Comparison of ENCODE assay signal across 9 mouse cellular contexts in genomic region chr9:44496803-44497461, GRCm38 (mm10). TPM values are rescaled to one million over a fixed set of nuclear protein-coding genes. Genes with fewer than 3 reads are reported as not detected.
DNase-seq lines count a peak whose midpoint lies in the region; ATAC-seq lines count a peak whose summit lies in the region.
"Had no signal": no experiment of that assay in that cellular context is flagged by ENCODE, and none has a peak within 500 bp of the region (broad histone marks: within the 10 kb centered on the region; RNA-seq: fewer than 3 reads in every experiment).

No protein-coding gene starts in this region.

- H3K4me1 ChIP-seq in brown adipose tissue, adult 24 weeks (ENCODE audit: control insufficient read depth, insufficient read depth, insufficient read length, low read length): peaks cover 45% of the 10 kb centered on the region
- H3K4me1 ChIP-seq in limb, embryonic 12.5 days (replicated peaks): peaks cover 96% of the 10 kb centered on the region

- 0 out of 2 replicates have a peak overlapping the region, but pooled peaks have one; percentile 2 for H3K27ac ChIP-seq in brown adipose tissue, adult 24 weeks (replicated peaks; ENCODE audit: low read depth, low read length)
- H3K27ac ChIP-seq in limb, embryonic 12.5 days: peak overlapping the region; percentile 98

- peak overlapping the region; percentile 40 for H3K9ac ChIP-seq in limb, embryonic 12.5 days (replicated peaks)

- WGBS in limb, embryonic 12.5 days: 50% methylated on average over 12 of the region's 12 CpGs

- H3K27me3 ChIP-seq in limb, embryonic 12.5 days: no peaks in the 10 kb centered on the region
- H3K27me3 ChIP-seq: forebrain, embryonic 15.5 days had no signal

- H3K9me3 ChIP-seq in limb, embryonic 12.5 days: no peaks in the 10 kb centered on the region
- H3K9me3 ChIP-seq: forebrain, embryonic 15.5 days had no signal

- peak; percentile 39 for DNase-seq in cerebellum, adult 11-12 months
- DNase-seq in cerebellum, adult 9-10 months: no peak
- peak; percentile 15 to 25 for DNase-seq in kidney, postnatal 4 days
- no peak for DNase-seq in kidney, postnatal 36 days
- DNase-seq in frontal cortex, postnatal 14 days (ENCODE audit: low spot score in 2 of 2): no peak
- no peak for DNase-seq in ovary, postnatal 14 days (ENCODE audit: low spot score)

- peaks cover 23% of the 10 kb centered on the region for H3K36me3 ChIP-seq in limb, embryonic 12.5 days

- H3K4me2 ChIP-seq in limb, embryonic 12.5 days: peak overlapping the region; percentile 4

- no peak for ATAC-seq in limb, embryonic 12.5 days (ENCODE audit: insufficient number of reproducible peaks, insufficient read depth, low FRiP score, low TSS enrichment, low read depth)
- ATAC-seq: forebrain, embryonic 15.5 days had no signal

- H3K4me3 ChIP-seq in brown adipose tissue, adult 24 weeks (ENCODE audit: insufficient read depth, low read depth, low read length): no peak overlapping the region
- H3K4me3 ChIP-seq in limb, embryonic 12.5 days (replicated peaks): no peak overlapping the region
- H3K4me3 ChIP-seq: forebrain, embryonic 15.5 days had no signal

RNA-seq across cellular contexts. Expression of gene Bcl9l, which starts 14.3 kb away (rescaled TPM):
- polyA plus RNA-seq in brown adipose tissue, adult 24 weeks (2012; ENCODE audit: insufficient read depth, insufficient read length, missing spikeins): 19.2 and 24.4 TPM in 2 replicates
- polyA plus RNA-seq in limb, embryonic 12.5 days (2016; fragmentation: Nextera tagmentation; extraction: Ambion mirVana): 14.3 and 17.3 TPM in 2 replicates

RNA-seq across cellular contexts. Expression of gene Upk2, which starts 42.2 kb away (rescaled TPM):
- polyA plus RNA-seq in brown adipose tissue, adult 24 weeks (2012; ENCODE audit: insufficient read depth, insufficient read length, missing spikeins): not detected in 2 replicates
- 0.31 and 0.65 TPM in 2 replicates for polyA plus RNA-seq in limb, embryonic 12.5 days (2016; fragmentation: Nextera tagmentation; extraction: Ambion mirVana)
- polyA plus RNA-seq: forebrain, embryonic 15.5 days had no signal

RNA-seq across cellular contexts. Expression of gene Foxr1, which starts 56.0 kb away (rescaled TPM):
- polyA plus RNA-seq in brown adipose tissue, adult 24 weeks (2012; ENCODE audit: insufficient read depth, insufficient read length, missing spikeins): not detected in 2 replicates
- polyA plus RNA-seq in limb, embryonic 12.5 days (2016; fragmentation: Nextera tagmentation; extraction: Ambion mirVana): 0.18 TPM in 1 of 2 replicates, not detected in the other
- polyA plus RNA-seq: forebrain, embryonic 15.5 days had no signal

Comparison
In these comparisons a context has a peak if more than half of its experiments do, and no peak if none do; other contexts are left out.
1. DNase-seq: peak in cerebellum, adult 11-12 months (single experiment) and kidney, postnatal 4 days (2 of 2); none in cerebellum, adult 9-10 months (single experiment), kidney, postnatal 36 days (0 of 2), frontal cortex, postnatal 14 days (0 of 2) and ovary, postnatal 14 days (single experiment).